Mouse (Mus musculus) heart, embryonic 12.5 days (tissue): ENCODE data around the gene Gpr61. TPM values are rescaled to one million over a fixed set of nuclear protein-coding genes. Genes with fewer than 3 reads are reported as not detected.

ENCODE experiments used
- ATAC-seq: fragments of 200-750 bp; cut with Nextera tagmentation; 2 replicates; pipeline ENCODE4 v1.8.0; 2017; ENCODE audit warnings: moderate TSS enrichment, moderate library complexity; ENCODE audit not compliant: insufficient number of reproducible peaks, low FRiP score
- H3K27ac ChIP-seq: fragments of 300-500 bp; sonication (generic); 2 replicates; pipeline ENCODE4 v1.5.1; 2016; ENCODE audit warnings: mild to moderate bottlenecking, moderate library complexity; ENCODE audit not compliant: poor library complexity, severe bottlenecking
- H3K27me3 ChIP-seq: fragments of 300-500 bp; sonication (generic); replicated peaks from 2 replicates; pipeline ENCODE4 v1.6.1; 2016; ENCODE audit warnings: mild to moderate bottlenecking, moderate library complexity
- H3K36me3 ChIP-seq: fragments of 300-500 bp; sonication (generic); 2 replicates; pipeline ENCODE4 v1.6.1; 2016; ENCODE audit warnings: mild to moderate bottlenecking, moderate library complexity
- H3K4me1 ChIP-seq: fragments of 300-500 bp; sonication (generic); replicated peaks from 2 replicates; pipeline ENCODE4 v1.6.1; 2016; ENCODE audit warnings: mild to moderate bottlenecking
- H3K4me2 ChIP-seq: fragments of 300-500 bp; sonication (generic); 2 replicates; pipeline ENCODE4 v1.6.1; 2016; ENCODE audit warnings: mild to moderate bottlenecking, moderate library complexity
- H3K4me3 ChIP-seq: fragments of 300-500 bp; sonication (generic); 2 replicates; pipeline ENCODE4 v1.5.1; 2016; ENCODE audit warnings: mild to moderate bottlenecking
- H3K9ac ChIP-seq: fragments of 300-500 bp; sonication (generic); 2 replicates; pipeline ENCODE4 v1.6.1; 2016; ENCODE audit warnings: mild to moderate bottlenecking, moderate library complexity
- H3K9me3 ChIP-seq: fragments of 300-500 bp; sonication (generic); replicated peaks from 2 replicates; pipeline ENCODE4 v1.6.1; 2016; ENCODE audit warnings: mild to moderate bottlenecking, moderate library complexity
- WGBS: fragments of 180-500 bp; shearing (Covaris S2); methylation state at CpG from one replicate; pipeline ENCODE4 v1.1.7; 2016; 5-methylcytosine and 5-hydroxymethylcytosine counted together
- polyA plus RNA-seq: library from polyadenylated mRNA; unstranded; fragments of >200 nt; fragmentation: Nextera tagmentation; extraction: Ambion mirVana; gene quantifications from 2 replicates; pipeline ENCODE4 v1.2.1, GENCODE M21; 2016

Gpr61 gene
- polyA plus RNA-seq, 1 experiment from 2014 or later: 0.27 TPM

DNA sequence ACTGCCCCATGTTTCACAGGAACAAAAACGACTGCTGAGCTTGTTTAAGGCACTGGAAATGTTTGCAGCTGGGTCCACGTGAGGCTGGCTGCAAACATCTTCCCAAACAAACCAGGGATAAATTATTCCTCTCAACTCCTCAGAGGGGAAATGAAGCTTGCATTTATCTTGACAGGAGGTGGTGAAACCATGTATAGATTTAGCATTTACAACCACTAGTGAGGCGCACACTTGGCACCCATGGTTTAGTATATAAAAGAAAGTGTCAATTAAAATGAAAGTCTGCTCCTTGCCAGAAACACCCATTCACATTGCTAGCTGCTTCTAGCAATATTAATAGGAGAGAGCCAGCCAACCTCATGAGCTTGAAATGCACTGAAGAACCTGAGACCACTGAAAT lies 53.1 kb downstream of the Gpr61 start:
- no peak overlapping the region for H3K4me2 ChIP-seq
- no peaks in the 10 kb centered on the region for H3K36me3 ChIP-seq
- peaks cover 25% of the 10 kb centered on the region for H3K4me1 ChIP-seq
- H3K9ac ChIP-seq: peak overlapping the region; percentile 28; the same call in 1 of the 2 replicates
- no peak overlapping the region for H3K4me3 ChIP-seq
- no peaks in the 10 kb centered on the region for H3K27me3 ChIP-seq
- H3K9me3 ChIP-seq: no peaks in the 10 kb centered on the region
- 52% methylated on average over 3 of the region's 3 CpGs for WGBS
- H3K27ac ChIP-seq: no peak overlapping the region
- ATAC-seq: no peak

Other genes with a start within 250 kb of the Gpr61 start
- 15.1 and 16.5 TPM in 2 replicates for gene Gstm7, start 223.1 kb downstream of the Gpr61 start, polyA plus RNA-seq
- 9.8 TPM in 2 replicates for gene Gstm6, start 211.1 kb downstream of the Gpr61 start, polyA plus RNA-seq
- gene Gstm3, start 185.6 kb downstream of the Gpr61 start, polyA plus RNA-seq: not detected in 2 replicates
- gene Gstm2, start 168.4 kb downstream of the Gpr61 start, polyA plus RNA-seq: 39.4 and 39.9 TPM in 2 replicates
- 28.2 and 35.6 TPM in 2 replicates for gene Gstm1, start 136.9 kb downstream of the Gpr61 start, polyA plus RNA-seq
- gene Gstm4, start 110.0 kb downstream of the Gpr61 start, polyA plus RNA-seq: 13.4 and 13.8 TPM in 2 replicates
- gene Ampd2, start 68.2 kb downstream of the Gpr61 start, polyA plus RNA-seq: 40.0 and 41.6 TPM in 2 replicates
- gene Gnat2, start 62.1 kb downstream of the Gpr61 start, polyA plus RNA-seq: 0.54 and 0.98 TPM in 2 replicates
- gene Gnai3, start 8.7 kb downstream of the Gpr61 start, polyA plus RNA-seq: 94.9 and 97.0 TPM in 2 replicates
- gene Amigo1, start 31.5 kb upstream of the Gpr61 start, polyA plus RNA-seq: 4.5 and 5.0 TPM in 2 replicates
- gene Cyb561d1, start 46.3 kb upstream of the Gpr61 start, polyA plus RNA-seq: 3.4 and 3.7 TPM in 2 replicates
- 8.9 and 9.1 TPM in 2 replicates for gene Atxn7l2, start 56.1 kb upstream of the Gpr61 start, polyA plus RNA-seq
- 3.2 and 3.3 TPM in 2 replicates for gene Sypl2, start 71.8 kb upstream of the Gpr61 start, polyA plus RNA-seq
- gene Psma5, start 102.0 kb upstream of the Gpr61 start, polyA plus RNA-seq: 193 and 194 TPM in 2 replicates
- gene Sort1, start 129.2 kb upstream of the Gpr61 start, polyA plus RNA-seq: 31.9 and 32.4 TPM in 2 replicates
- gene Mybphl, start 210.0 kb upstream of the Gpr61 start, polyA plus RNA-seq: 35.1 and 39.8 TPM in 2 replicates
- 26.4 and 27.3 TPM in 2 replicates for gene Psrc1, start 229.0 kb upstream of the Gpr61 start, polyA plus RNA-seq